ENCODE assay signal across 8 mouse cellular contexts in genomic region chr7:19279581-19280114, GRCm38 (mm10). TPM values are rescaled to one million over a fixed set of nuclear protein-coding genes. Genes with fewer than 3 reads are reported as not detected.
DNase-seq lines count a peak whose midpoint lies in the region; ATAC-seq and TF ChIP-seq lines count a peak whose summit lies in the region.

Ppm1n (minus strand) TSS chr7:19280064.

- no peak for ATAC-seq in embryonic facial prominence, embryonic 14.5 days (ENCODE audit: low read depth)
- ATAC-seq in limb, embryonic 13.5 days (ENCODE audit: low FRiP score, low read depth), result no peak

- peaks cover 53% of the 10 kb centered on the region for H3K27me3 ChIP-seq in embryonic facial prominence, embryonic 14.5 days (replicated peaks; ENCODE audit: control insufficient read depth, insufficient read depth, low read length)
- H3K27me3 ChIP-seq in limb, embryonic 13.5 days, result peaks cover 73% of the 10 kb centered on the region

- no peaks in the 10 kb centered on the region for H3K4me1 ChIP-seq in embryonic facial prominence, embryonic 14.5 days (ENCODE audit: control insufficient read depth, insufficient read depth, low read length)
- H3K4me1 ChIP-seq in limb, embryonic 13.5 days, result peaks cover 18% of the 10 kb centered on the region

- no peak within 1 kb of the TSS for H3K9ac ChIP-seq in embryonic facial prominence, embryonic 14.5 days (ENCODE audit: low read depth, low read length)
- H3K9ac ChIP-seq in limb, embryonic 13.5 days, result 0 out of 2 replicates have a peak within 1 kb of the TSS, but pooled peaks have one; percentile 19

- DNase-seq in layer of hippocampus, adult 2 months (ENCODE audit: low spot score in 2 of 2), result no peak
- no peak for DNase-seq in layer of hippocampus, adult 9-10 months (ENCODE audit: low spot score)
- no peak for DNase-seq in embryonic facial prominence, embryonic 14.5 days (ENCODE audit: low spot score)
- peak; percentile 70 for DNase-seq in retina, adult 2 months (ENCODE audit: low read depth, low spot score)
- no peak for DNase-seq in layer of hippocampus, adult 8-10 months (ENCODE audit: low spot score in 2 of 2)
- DNase-seq in cerebellum, adult 11 months, result no peak
- DNase-seq in layer of hippocampus, postnatal 25 days (ENCODE audit: extremely low spot score in 1 of 2, low spot score in 1 of 2), result no peak

- WGBS in embryonic facial prominence, embryonic 14.5 days, result under 1% methylated on average over 15 of the region's 46 CpGs
- WGBS in limb, embryonic 13.5 days, result under 1% methylated on average over 46 of the region's 46 CpGs

- TF ChIP-seq CTCF in layer of hippocampus, adult 2 months (conservative IDR thresholded peaks at IDR 0.05), result no peak

- H3K4me2 ChIP-seq in embryonic facial prominence, embryonic 14.5 days (ENCODE audit: low read depth, low read length), result peak within 1 kb of the TSS; percentile 41
- peak within 1 kb of the TSS; percentile 54 for H3K4me2 ChIP-seq in limb, embryonic 13.5 days (replicated peaks)

- no peak within 1 kb of the TSS for H3K27ac ChIP-seq in layer of hippocampus, adult 2 months
- H3K27ac ChIP-seq in embryonic facial prominence, embryonic 14.5 days (replicated peaks; ENCODE audit: low read depth, low read length), result no peak within 1 kb of the TSS
- H3K27ac ChIP-seq in limb, embryonic 13.5 days, result no peak within 1 kb of the TSS

- no peaks in the 10 kb centered on the region for H3K9me3 ChIP-seq in embryonic facial prominence, embryonic 14.5 days (ENCODE audit: control insufficient read depth, low read length)
- no peaks in the 10 kb centered on the region for H3K9me3 ChIP-seq in limb, embryonic 13.5 days

- no peaks in the 10 kb centered on the region for H3K36me3 ChIP-seq in embryonic facial prominence, embryonic 14.5 days (ENCODE audit: control insufficient read depth, insufficient read depth, low read length)
- no peaks in the 10 kb centered on the region for H3K36me3 ChIP-seq in limb, embryonic 13.5 days

- peak within 1 kb of the TSS; percentile 20; the same call in 1 of the 2 replicates for H3K4me3 ChIP-seq in layer of hippocampus, adult 2 months
- peak within 1 kb of the TSS; percentile 30 for H3K4me3 ChIP-seq in embryonic facial prominence, embryonic 14.5 days (ENCODE audit: low read depth, low read length)
- peak within 1 kb of the TSS; percentile 32 for H3K4me3 ChIP-seq in limb, embryonic 13.5 days

RNA-seq across cellular contexts. Expression of gene Ppm1n, which starts in this region (rescaled TPM):
- not detected for total RNA-seq in layer of hippocampus, adult 2 months (2021)
- 0.49 TPM in 1 of 2 replicates, not detected in the other for polyA plus RNA-seq in embryonic facial prominence, embryonic 14.5 days (2014; fragmentation: Nextera tagmentation; extraction: Ambion mirVana)
- polyA plus RNA-seq in limb, embryonic 13.5 days (2015; fragmentation: Nextera tagmentation; extraction: Ambion mirVana), result not detected in 2 replicates
- total RNA-seq in layer of hippocampus, adult 8-10 months (2022), result under 1 TPM in 1 of 4 experiments, not detected in 3; 0.28 TPM
- not detected for total RNA-seq in layer of hippocampus, postnatal 25 days (2021)
